Mouse (Mus musculus) midbrain, embryonic 12.5 days (tissue): ENCODE results near the gene Chd2. TPM values are rescaled to one million over a fixed set of nuclear protein-coding genes. Genes with fewer than 3 reads are reported as not detected.

Experiments used
- ATAC-seq: fragments of 200-750 bp; cut with Nextera tagmentation; 2 replicates; pipeline ENCODE4 v1.8.0; 2017; ENCODE audit warnings: low read depth, moderate TSS enrichment, moderate library complexity; ENCODE audit not compliant: low FRiP score
- H3K27ac ChIP-seq: fragments of 300-500 bp; sonication (generic); replicated peaks from 2 replicates; pipeline ENCODE4 v1.5.1; 2016; ENCODE audit warnings: mild to moderate bottlenecking
- H3K27me3 ChIP-seq: fragments of 300-500 bp; sonication (generic); 2 replicates; pipeline ENCODE4 v1.6.1; 2016; ENCODE audit warnings: mild to moderate bottlenecking
- H3K36me3 ChIP-seq: fragments of 300-500 bp; sonication (generic); 2 replicates; pipeline ENCODE4 v1.6.1; 2016
- H3K4me1 ChIP-seq: fragments of 300-500 bp; sonication (generic); 2 replicates; pipeline ENCODE4 v1.6.1; 2016
- H3K4me2 ChIP-seq: fragments of 300-500 bp; sonication (generic); replicated peaks from 2 replicates; pipeline ENCODE4 v1.6.1; 2016; ENCODE audit warnings: mild to moderate bottlenecking, moderate library complexity
- H3K4me3 ChIP-seq: fragments of 300-500 bp; sonication (generic); 2 replicates; pipeline ENCODE4 v1.5.1; 2016; ENCODE audit warnings: mild to moderate bottlenecking
- H3K9ac ChIP-seq: fragments of 300-500 bp; sonication (generic); replicated peaks from 2 replicates; pipeline ENCODE4 v1.6.1; 2016; ENCODE audit warnings: mild to moderate bottlenecking, moderate library complexity
- H3K9me3 ChIP-seq: fragments of 300-500 bp; sonication (generic); 2 replicates; pipeline ENCODE4 v1.6.1; 2016; ENCODE audit warnings: mild to moderate bottlenecking
- WGBS: fragments of 180-500 bp; shearing (Covaris S2); methylation state at CpG from one replicate; pipeline ENCODE4 v1.1.7; 2016; 5-methylcytosine and 5-hydroxymethylcytosine counted together
- polyA plus RNA-seq: library from polyadenylated mRNA; unstranded; fragments of >200 nt; fragmentation: Nextera tagmentation; extraction: Ambion mirVana; gene quantifications from 2 replicates; pipeline ENCODE4 v1.2.1, GENCODE M21; 2016

The Chd2 gene
- polyA plus RNA-seq: 54.8 and 61.4 TPM in 2 replicates

GRCm38 (mm10) chr7:73541412-73542130 lies at the start of gene Chd2:
TSS of gene Chd2 (minus strand) at chr7:73541830.
- peaks cover 10% of the 10 kb centered on the region for H3K4me1 ChIP-seq
- ATAC-seq: peak; percentile 47
- H3K36me3 ChIP-seq: peaks cover 15% of the 10 kb centered on the region
- peak within 1 kb of the TSS; percentile 90 for H3K9ac ChIP-seq
- under 1% methylated on average over 15 of the region's 15 CpGs for WGBS
- H3K27me3 ChIP-seq: no peaks in the 10 kb centered on the region
- H3K4me3 ChIP-seq: peak within 1 kb of the TSS; percentile 72
- peak within 1 kb of the TSS; percentile 66 for H3K4me2 ChIP-seq
- H3K27ac ChIP-seq: peak within 1 kb of the TSS; percentile 99
- no peaks in the 10 kb centered on the region for H3K9me3 ChIP-seq

DNA sequence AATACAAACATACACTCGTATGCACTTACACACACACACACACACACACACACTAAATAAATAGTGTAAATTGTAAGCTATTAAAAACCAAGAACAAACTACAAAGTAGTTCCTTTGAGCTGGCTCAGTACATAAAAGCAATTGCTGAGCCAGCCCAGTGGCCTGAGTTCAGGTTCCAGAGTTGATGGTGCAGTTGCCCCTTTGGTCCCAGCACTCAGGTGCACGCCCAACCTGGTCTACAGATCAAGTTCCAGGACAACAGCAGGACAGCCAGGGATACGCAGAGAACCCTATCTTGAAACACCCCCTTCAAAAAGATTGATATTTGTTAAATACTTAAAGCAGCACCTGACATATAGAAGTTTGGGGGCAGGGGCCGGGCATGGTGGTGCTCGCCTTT lies 49.1 kb upstream of the Chd2 start:
- no peak for ATAC-seq
- Histone ChIP-seq H3K9me3 (no peaks in the 10 kb centered on the region), H3K27me3 (peaks cover 14% of the 10 kb centered on the region), H3K9ac (no peak overlapping the region), H3K36me3 (no peaks in the 10 kb centered on the region), H3K4me2 (no peak overlapping the region), H3K4me3 (no peak overlapping the region), H3K4me1 (peaks cover 21% of the 10 kb centered on the region), H3K27ac (no peak overlapping the region)
- WGBS: 92% methylated on average over 5 of the region's 5 CpGs

GRCm38 (mm10) chr7:73589208-73589771 lies 47.7 kb upstream of the Chd2 start:
- H3K9ac ChIP-seq: no peak overlapping the region
- H3K9me3 ChIP-seq: no peaks in the 10 kb centered on the region
- no peak overlapping the region for H3K4me2 ChIP-seq
- H3K4me3 ChIP-seq: no peak overlapping the region
- 63% methylated on average over 14 of the region's 14 CpGs for WGBS
- H3K36me3 ChIP-seq: no peaks in the 10 kb centered on the region
- ATAC-seq: no peak
- no peak overlapping the region; the same call in 1 of the 2 replicates for H3K27ac ChIP-seq
- peaks cover 14% of the 10 kb centered on the region for H3K27me3 ChIP-seq
- H3K4me1 ChIP-seq: peaks cover 22% of the 10 kb centered on the region

DNA sequence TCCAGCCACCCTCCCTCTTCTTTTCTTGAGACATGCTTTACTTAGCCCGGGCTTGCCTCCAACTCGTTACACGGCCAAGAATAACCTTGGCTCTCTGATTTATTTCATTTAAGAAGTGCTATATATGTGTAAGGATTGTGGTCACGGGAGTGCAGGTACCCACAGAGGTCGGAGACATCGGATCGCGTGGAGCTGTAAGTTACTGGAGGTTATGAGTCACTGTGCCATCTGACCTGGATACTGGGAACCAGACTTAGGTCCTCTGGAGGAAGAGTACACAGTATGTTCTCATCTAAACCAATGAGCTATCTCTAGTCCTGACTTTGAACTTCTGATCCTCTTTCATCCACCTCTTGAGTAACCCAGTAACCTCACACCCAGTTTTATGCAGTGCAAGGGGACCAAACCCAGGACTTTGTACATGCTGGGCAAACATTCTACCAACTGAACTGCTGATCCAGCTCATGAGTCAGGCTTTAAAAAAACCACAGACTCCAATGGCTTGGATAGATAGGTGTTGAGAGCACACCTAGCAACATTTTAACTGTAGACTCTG lies 46.8 kb upstream of the Chd2 start:
- Histone ChIP-seq H3K27me3 (peaks cover 14% of the 10 kb centered on the region), H3K4me1 (peaks cover 22% of the 10 kb centered on the region), H3K4me2 (no peak overlapping the region), H3K9ac (no peak overlapping the region), H3K27ac (no peak overlapping the region), H3K4me3 (no peak overlapping the region), H3K9me3 (no peaks in the 10 kb centered on the region), H3K36me3 (no peaks in the 10 kb centered on the region)
- WGBS: 91% methylated on average over 8 of the region's 8 CpGs
- no peak for ATAC-seq

GRCm38 (mm10) chr7:73586717-73587116 lies 45.1 kb upstream of the Chd2 start:
- H3K9me3 ChIP-seq: no peaks in the 10 kb centered on the region
- peaks cover 26% of the 10 kb centered on the region for H3K4me1 ChIP-seq
- no peak overlapping the region for H3K9ac ChIP-seq
- ATAC-seq: no peak
- H3K27ac ChIP-seq: no peak overlapping the region
- no peaks in the 10 kb centered on the region for H3K36me3 ChIP-seq
- peaks cover 14% of the 10 kb centered on the region for H3K27me3 ChIP-seq
- WGBS: 95% methylated on average over 6 of the region's 6 CpGs
- H3K4me2 ChIP-seq: no peak overlapping the region
- no peak overlapping the region for H3K4me3 ChIP-seq

DNA sequence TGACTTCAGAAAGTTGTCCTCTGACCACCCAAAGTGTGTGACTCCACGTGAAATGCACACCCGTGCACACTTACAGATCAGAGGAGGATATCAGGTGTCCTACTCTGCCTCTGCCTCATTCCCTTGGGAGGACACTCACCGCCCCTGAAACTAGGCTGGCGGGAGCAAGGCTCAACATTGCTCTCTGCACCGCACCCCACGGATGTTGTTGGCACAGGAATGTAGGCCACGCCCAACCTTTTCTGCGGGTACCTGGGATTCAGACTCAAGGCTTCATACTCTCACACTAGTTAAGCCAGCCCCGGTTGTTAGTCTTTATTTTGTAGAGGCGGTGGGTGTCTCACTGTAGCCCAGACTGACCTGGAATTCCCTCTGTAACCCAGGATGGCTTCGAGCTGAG lies 44.6 kb upstream of the Chd2 start:
- Histone ChIP-seq H3K4me3 (no peak overlapping the region), H3K9me3 (no peaks in the 10 kb centered on the region), H3K4me1 (peaks cover 26% of the 10 kb centered on the region), H3K27ac (no peak overlapping the region), H3K9ac (no peak overlapping the region), H3K27me3 (peaks cover 14% of the 10 kb centered on the region), H3K4me2 (no peak overlapping the region), H3K36me3 (no peaks in the 10 kb centered on the region)
- no peak for ATAC-seq
- WGBS: 68% methylated on average over 11 of the region's 11 CpGs

GRCm38 (mm10) chr7:73585114-73586032 lies 43.7 kb upstream of the Chd2 start:
- ATAC-seq: no peak
- 83% methylated on average over 22 of the region's 22 CpGs for WGBS
- Histone ChIP-seq H3K4me2 (no peak overlapping the region), H3K4me1 (peaks cover 26% of the 10 kb centered on the region), H3K4me3 (no peak overlapping the region), H3K9ac (no peak overlapping the region), H3K27ac (peak overlapping the region; percentile 61), H3K9me3 (no peaks in the 10 kb centered on the region), H3K36me3 (no peaks in the 10 kb centered on the region), H3K27me3 (peaks cover 14% of the 10 kb centered on the region)

GRCm38 (mm10) chr7:73584009-73584995 lies 42.7 kb upstream of the Chd2 start:
- Histone ChIP-seq H3K9ac (no peak overlapping the region), H3K4me3 (no peak overlapping the region), H3K4me1 (peaks cover 28% of the 10 kb centered on the region), H3K36me3 (no peaks in the 10 kb centered on the region), H3K27ac (peak overlapping the region; percentile 61), H3K4me2 (no peak overlapping the region), H3K9me3 (no peaks in the 10 kb centered on the region), H3K27me3 (peaks cover 14% of the 10 kb centered on the region)
- WGBS: 44% methylated on average over 13 of the region's 13 CpGs
- peak; percentile 46 for ATAC-seq

GRCm38 (mm10) chr7:73583400-73583799 lies 41.8 kb upstream of the Chd2 start:
- no peaks in the 10 kb centered on the region for H3K36me3 ChIP-seq
- no peak overlapping the region for H3K4me3 ChIP-seq
- H3K9ac ChIP-seq: no peak overlapping the region
- peaks cover 8% of the 10 kb centered on the region for H3K27me3 ChIP-seq
- no peak overlapping the region for H3K4me2 ChIP-seq
- H3K27ac ChIP-seq: peak overlapping the region; percentile 27; the same call in 1 of the 2 replicates
- no peak; the same call in 1 of the 2 replicates for ATAC-seq
- WGBS: 66% methylated on average over 7 of the region's 7 CpGs
- peaks cover 25% of the 10 kb centered on the region for H3K4me1 ChIP-seq
- H3K9me3 ChIP-seq: no peaks in the 10 kb centered on the region

- H3K36me3 ChIP-seq: no peaks in the 10 kb centered on the region
- peaks cover 25% of the 10 kb centered on the region for H3K4me1 ChIP-seq
- ATAC-seq: no peak
- H3K9me3 ChIP-seq: no peaks in the 10 kb centered on the region
- H3K9ac ChIP-seq: no peak overlapping the region
- no peak overlapping the region for H3K27ac ChIP-seq
- H3K4me2 ChIP-seq: no peak overlapping the region
- WGBS: 72% methylated on average over 6 of the region's 6 CpGs
- H3K27me3 ChIP-seq: peaks cover 2% of the 10 kb centered on the region; the same call in 1 of the 2 replicates
- no peak overlapping the region for H3K4me3 ChIP-seq
These were observed 40.3 kb upstream of the Chd2 start for GRCm38 (mm10) chr7:73581836-73582375.
